ENCODE assay signal across 11 mouse cellular contexts in genomic region chr2:113980664-113981063, GRCm38 (mm10). TPM values are rescaled to one million over a fixed set of nuclear protein-coding genes. Genes with fewer than 3 reads are reported as not detected.
A peak's percentile ranks its signal among the peaks of the same experiment; 100 is the strongest.
DNase-seq lines count a peak whose midpoint lies in the region; ATAC-seq and TF ChIP-seq lines count a peak whose summit lies in the region.
"Had no signal": no experiment of that assay in that cellular context is flagged by ENCODE, and none has a peak within 500 bp of the region (broad histone marks: within the 10 kb centered on the region; RNA-seq: fewer than 3 reads in every experiment).

No protein-coding gene starts in this region.

- no peak overlapping the region for H3K27ac ChIP-seq in left cerebral cortex, adult 2 months
- no peak overlapping the region for H3K27ac ChIP-seq in forebrain, embryonic 13.5 days
- peak overlapping the region; percentile 79 for H3K27ac ChIP-seq in heart, embryonic 12.5 days (ENCODE audit: poor library complexity, severe bottlenecking)
- H3K27ac ChIP-seq in midbrain, embryonic 16.5 days (ENCODE audit: low read length) = no peak overlapping the region

- intact Hi-C loops in left cerebral cortex, postnatal 4 days (cut with DNase I) = no loop called here
- intact Hi-C loops in left cerebral cortex, adult 2 months (cut with DNase I) = no loop called here

- no peaks in the 10 kb centered on the region for H3K4me1 ChIP-seq in forebrain, embryonic 13.5 days
- peaks cover 35% of the 10 kb centered on the region for H3K4me1 ChIP-seq in heart, embryonic 12.5 days (replicated peaks)
- no peaks in the 10 kb centered on the region; the same call in 1 of the 2 replicates for H3K4me1 ChIP-seq in midbrain, embryonic 16.5 days (ENCODE audit: control insufficient read depth, insufficient read depth, low read length)

- no peaks in the 10 kb centered on the region for H3K36me3 ChIP-seq in forebrain, embryonic 13.5 days (ENCODE audit: poor library complexity, severe bottlenecking)
- H3K36me3 ChIP-seq in heart, embryonic 12.5 days = no peaks in the 10 kb centered on the region
- H3K36me3 ChIP-seq in midbrain, embryonic 16.5 days (ENCODE audit: control insufficient read depth, insufficient read depth, low read length) = no peaks in the 10 kb centered on the region

- TF ChIP-seq CTCF in left cerebral cortex, adult 2 months (IDR thresholded peaks at IDR 0.05) = no peak

- ATAC-seq in forebrain, embryonic 13.5 days = peak; percentile 75; the same call in 1 of the 2 replicates
- peak; percentile 86 for ATAC-seq in heart, embryonic 12.5 days (ENCODE audit: insufficient number of reproducible peaks, low FRiP score)
- peak; percentile 67; the same call in 1 of the 2 replicates for ATAC-seq in midbrain, embryonic 16.5 days

- 41% methylated on average over 8 of the region's 8 CpGs for whole genome bisulfite sequencing in forebrain, embryonic 13.5 days
- WGBS in heart, embryonic 12.5 days = 44% methylated on average over 8 of the region's 8 CpGs
- WGBS in midbrain, embryonic 16.5 days = 29% methylated on average over 8 of the region's 8 CpGs

- no peaks in the 10 kb centered on the region for H3K9me3 ChIP-seq in forebrain, embryonic 13.5 days (replicated peaks)
- H3K9me3 ChIP-seq in heart, embryonic 12.5 days (replicated peaks) = no peaks in the 10 kb centered on the region
- no peaks in the 10 kb centered on the region for H3K9me3 ChIP-seq in midbrain, embryonic 16.5 days (replicated peaks; ENCODE audit: control insufficient read depth, low read length, poor library complexity, severe bottlenecking)

- peak; percentile 83 for DNase-seq in left cerebral cortex, postnatal 4 days
- DNase-seq in left cerebral cortex, adult 2 months (ENCODE audit: extremely low spot score in 1 of 2, low spot score in 2 of 2) = no peak
- DNase-seq in left cerebral cortex, adult 9 months (ENCODE audit: low spot score in 2 of 2) = no peak
- no peak for DNase-seq in testis, postnatal 10 days (ENCODE audit: low spot score)
- DNase-seq in left cerebral cortex, adult 18-20 months (ENCODE audit: low spot score in 2 of 2) = no peak
- DNase-seq: kidney, postnatal 14 days; lung, postnatal 14 days had no signal

- H3K27me3 ChIP-seq in forebrain, embryonic 13.5 days = no peaks in the 10 kb centered on the region
- H3K27me3 ChIP-seq in heart, embryonic 12.5 days (replicated peaks) = no peaks in the 10 kb centered on the region
- no peaks in the 10 kb centered on the region for H3K27me3 ChIP-seq in midbrain, embryonic 16.5 days (ENCODE audit: control insufficient read depth, insufficient read depth, low read depth, low read length)

- no peak overlapping the region for H3K9ac ChIP-seq in forebrain, embryonic 13.5 days
- peak overlapping the region; percentile 4; the same call in 1 of the 2 replicates for H3K9ac ChIP-seq in heart, embryonic 12.5 days
- H3K9ac ChIP-seq in midbrain, embryonic 16.5 days (ENCODE audit: low read depth, low read length) = no peak overlapping the region

- H3K4me2 ChIP-seq in forebrain, embryonic 13.5 days = no peak overlapping the region
- peak overlapping the region; percentile 29 for H3K4me2 ChIP-seq in heart, embryonic 12.5 days
- H3K4me2 ChIP-seq in midbrain, embryonic 16.5 days (ENCODE audit: low read length) = no peak overlapping the region

- H3K4me3 ChIP-seq in left cerebral cortex, adult 2 months = no peak overlapping the region
- H3K4me3 ChIP-seq in forebrain, embryonic 13.5 days = no peak overlapping the region
- H3K4me3 ChIP-seq in heart, embryonic 12.5 days = no peak overlapping the region
- H3K4me3 ChIP-seq in midbrain, embryonic 16.5 days (ENCODE audit: low read depth, low read length) = no peak overlapping the region

RNA-seq across cellular contexts. Expression of gene Gjd2, which starts 32.8 kb away (rescaled TPM):
- total RNA-seq in left cerebral cortex, postnatal 4 days (2021) = 10 to 100 TPM; 19.4 to 23.5 TPM
- total RNA-seq in left cerebral cortex, adult 2 months (2021) = 1 to 10 TPM; 5.3 to 6.8 TPM
- 2.0 and 3.5 TPM in 2 replicates for polyA plus RNA-seq in forebrain, embryonic 13.5 days (2015; fragmentation: Nextera tagmentation; extraction: Ambion mirVana)
- 0.10 TPM in 1 of 2 replicates, not detected in the other for polyA plus RNA-seq in heart, embryonic 12.5 days (2016; fragmentation: Nextera tagmentation; extraction: Ambion mirVana)
- 10.5 and 11.9 TPM in 2 replicates for polyA plus RNA-seq in midbrain, embryonic 16.5 days (2015; fragmentation: Nextera tagmentation; extraction: Ambion mirVana)
- 1 to 10 TPM; 4.5 to 5.5 TPM for total RNA-seq in left cerebral cortex, adult 18-20 months (2021)
- total RNA-seq: MEL had no signal
